Mouse (Mus musculus) thymus, adult 2 months (tissue): ENCODE data around the gene Gm20379.

ENCODE experiments used
- CTCF ChIP-seq: fragments of 200-500 bp; IDR thresholded peaks from 2 replicates; pipeline ENCODE4 v1.5.1; 2012; ENCODE audit warnings: mild to moderate bottlenecking, control low read depth, low read length, moderate library complexity, borderline replicate concordance; ENCODE audit not compliant: control insufficient read depth, poor library complexity, insufficient read depth; ENCODE audit errors: extremely low read depth
- POLR2A ChIP-seq: fragments of 200-500 bp; IDR thresholded peaks from 2 replicates; pipeline ENCODE4 v1.6.1; 2012; ENCODE audit warnings: mild to moderate bottlenecking, low read length, control low read depth, moderate library complexity; ENCODE audit not compliant: control insufficient read depth, poor library complexity, insufficient read depth; ENCODE audit errors: extremely low read depth

DNA sequence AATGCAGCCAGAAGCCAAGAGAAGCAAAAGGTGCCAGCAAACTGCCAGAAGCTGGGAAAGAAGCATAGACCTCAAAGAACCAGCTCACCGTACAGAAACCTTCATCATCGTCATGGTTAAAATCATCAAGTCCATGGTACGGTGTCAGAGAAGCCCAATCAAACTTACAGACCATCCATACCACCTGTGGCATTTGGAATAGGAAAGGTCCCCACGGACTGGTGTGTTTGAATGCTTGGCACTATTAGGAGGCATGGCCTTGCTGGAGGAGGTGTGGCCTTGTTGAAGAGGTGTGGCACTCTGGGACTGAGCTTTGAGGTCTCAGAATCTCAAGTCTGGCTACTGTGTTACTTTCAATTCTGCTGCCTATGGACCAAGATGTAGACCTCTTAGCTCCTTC, 9.3 kb upstream of the Gm20379 start:
- TF ChIP-seq POLR2A (no peak), CTCF (no peak)
